In genomic region chr11:68378419-68378818, GRCm38 (mm10) we compare ENCODE assay signal across 14 mouse cellular contexts. TPM values are rescaled to one million over a fixed set of nuclear protein-coding genes. Genes with fewer than 3 reads are reported as not detected.
DNase-seq lines count a peak whose midpoint lies in the region; ATAC-seq and TF ChIP-seq lines count a peak whose summit lies in the region.
"Had no signal": no experiment of that assay in that cellular context is flagged by ENCODE, and none has a peak within 500 bp of the region (broad histone marks: within the 10 kb centered on the region; RNA-seq: fewer than 3 reads in every experiment).

No protein-coding gene starts in this region.

- peaks cover 5% of the 10 kb centered on the region for H3K4me1 ChIP-seq in intestine, embryonic 15.5 days (replicated peaks)
- no peaks in the 10 kb centered on the region for H3K4me1 ChIP-seq in intestine, postnatal 0 days (replicated peaks; ENCODE audit: control insufficient read depth, insufficient read depth, low read length)
- peaks cover 35% of the 10 kb centered on the region for H3K4me1 ChIP-seq in embryonic facial prominence, embryonic 13.5 days
- peaks cover 36% of the 10 kb centered on the region for H3K4me1 ChIP-seq in midbrain, embryonic 13.5 days (replicated peaks)
- peaks cover 7% of the 10 kb centered on the region for H3K4me1 ChIP-seq in stomach, embryonic 15.5 days

- no peak overlapping the region for H3K4me2 ChIP-seq in intestine, embryonic 15.5 days (replicated peaks)
- H3K4me2 ChIP-seq in intestine, postnatal 0 days (replicated peaks; ENCODE audit: low read depth) = no peak overlapping the region
- peak overlapping the region; percentile 33; the same call in 1 of the 2 replicates for H3K4me2 ChIP-seq in embryonic facial prominence, embryonic 13.5 days
- H3K4me2 ChIP-seq in midbrain, embryonic 13.5 days (replicated peaks) = peak overlapping the region; percentile 34
- no peak overlapping the region for H3K4me2 ChIP-seq in stomach, embryonic 15.5 days

- no peak overlapping the region for H3K4me3 ChIP-seq in intestine, embryonic 15.5 days (replicated peaks)
- no peak overlapping the region for H3K4me3 ChIP-seq in intestine, postnatal 0 days (ENCODE audit: low read depth, low read length)
- H3K4me3 ChIP-seq in embryonic facial prominence, embryonic 13.5 days = no peak overlapping the region
- no peak overlapping the region for H3K4me3 ChIP-seq in midbrain, embryonic 13.5 days (replicated peaks)
- no peak overlapping the region for H3K4me3 ChIP-seq in stomach, embryonic 15.5 days (replicated peaks)
- H3K4me3 ChIP-seq: limb, embryonic 13.5 days had no signal

- peak; percentile 39; the same call in 1 of the 2 replicates for ATAC-seq in intestine, embryonic 15.5 days
- ATAC-seq in intestine, postnatal 0 days = no peak
- no peak for ATAC-seq in embryonic facial prominence, embryonic 13.5 days (ENCODE audit: insufficient number of reproducible peaks, insufficient read depth, low FRiP score, low TSS enrichment, low read depth)
- ATAC-seq in midbrain, embryonic 13.5 days = peak; percentile 73; the same call in 1 of the 2 replicates
- ATAC-seq in stomach, embryonic 15.5 days (ENCODE audit: insufficient read depth, low FRiP score, low read depth) = no peak; the same call in 1 of the 2 replicates
- ATAC-seq: activated CD4-positive, CD25-positive, alpha-beta regulatory T cell, adult 4 months had no signal

- no peak overlapping the region for H3K9ac ChIP-seq in intestine, embryonic 15.5 days
- no peak overlapping the region for H3K9ac ChIP-seq in intestine, postnatal 0 days (ENCODE audit: low read depth, low read length)
- H3K9ac ChIP-seq in embryonic facial prominence, embryonic 13.5 days = no peak overlapping the region
- no peak overlapping the region for H3K9ac ChIP-seq in midbrain, embryonic 13.5 days (replicated peaks)
- H3K9ac ChIP-seq in stomach, embryonic 15.5 days = no peak overlapping the region
- H3K9ac ChIP-seq: limb, embryonic 13.5 days had no signal

- H3K9me3 ChIP-seq in intestine, embryonic 15.5 days = no peaks in the 10 kb centered on the region
- H3K9me3 ChIP-seq in intestine, postnatal 0 days (ENCODE audit: control insufficient read depth) = no peaks in the 10 kb centered on the region
- no peaks in the 10 kb centered on the region for H3K9me3 ChIP-seq in embryonic facial prominence, embryonic 13.5 days
- no peaks in the 10 kb centered on the region for H3K9me3 ChIP-seq in midbrain, embryonic 13.5 days
- H3K9me3 ChIP-seq in stomach, embryonic 15.5 days = no peaks in the 10 kb centered on the region
- H3K9me3 ChIP-seq: limb, embryonic 13.5 days had no signal

- H3K27me3 ChIP-seq in intestine, embryonic 15.5 days (replicated peaks) = peaks cover 5% of the 10 kb centered on the region
- no peaks in the 10 kb centered on the region; the same call in 1 of the 2 replicates for H3K27me3 ChIP-seq in intestine, postnatal 0 days (replicated peaks; ENCODE audit: control insufficient read depth, insufficient read depth, low read length)
- H3K27me3 ChIP-seq in embryonic facial prominence, embryonic 13.5 days = peaks cover 26% of the 10 kb centered on the region
- peaks cover 78% of the 10 kb centered on the region for H3K27me3 ChIP-seq in midbrain, embryonic 13.5 days
- peaks cover 6% of the 10 kb centered on the region; the same call in 1 of the 2 replicates for H3K27me3 ChIP-seq in stomach, embryonic 15.5 days (replicated peaks)

- no peak for DNase-seq in urinary bladder, adult 2 months (ENCODE audit: low spot score)
- DNase-seq in lung, postnatal 25 days (ENCODE audit: low spot score) = no peak
- DNase-seq: cerebellum, adult 11 months; heart, postnatal 14 days; kidney, adult 11 months; kidney, postnatal 4 days; layer of hippocampus, postnatal 36 days had no signal

- no peak overlapping the region for H3K27ac ChIP-seq in intestine, embryonic 15.5 days
- H3K27ac ChIP-seq in intestine, postnatal 0 days (ENCODE audit: low read depth, low read length) = no peak overlapping the region
- H3K27ac ChIP-seq in embryonic facial prominence, embryonic 13.5 days = peak overlapping the region; percentile 34; the same call in 1 of the 2 replicates
- H3K27ac ChIP-seq in midbrain, embryonic 13.5 days = peak overlapping the region; percentile 25; the same call in 1 of the 2 replicates
- H3K27ac ChIP-seq in stomach, embryonic 15.5 days = peak overlapping the region; percentile 78; the same call in 1 of the 2 replicates
- H3K27ac ChIP-seq: limb, embryonic 13.5 days had no signal

- WGBS in intestine, embryonic 15.5 days = 34% methylated on average over 5 of the region's 5 CpGs
- WGBS in intestine, postnatal 0 days = 45% methylated on average over 5 of the region's 5 CpGs
- WGBS in embryonic facial prominence, embryonic 13.5 days = 18% methylated on average over 5 of the region's 5 CpGs
- WGBS in midbrain, embryonic 13.5 days = 7% methylated on average over 5 of the region's 5 CpGs
- WGBS in stomach, embryonic 15.5 days = 28% methylated on average over 5 of the region's 5 CpGs

- no peaks in the 10 kb centered on the region for H3K36me3 ChIP-seq in intestine, embryonic 15.5 days
- no peaks in the 10 kb centered on the region for H3K36me3 ChIP-seq in intestine, postnatal 0 days (ENCODE audit: control insufficient read depth, insufficient read depth)
- no peaks in the 10 kb centered on the region for H3K36me3 ChIP-seq in embryonic facial prominence, embryonic 13.5 days
- no peaks in the 10 kb centered on the region for H3K36me3 ChIP-seq in midbrain, embryonic 13.5 days
- no peaks in the 10 kb centered on the region for H3K36me3 ChIP-seq in stomach, embryonic 15.5 days
- H3K36me3 ChIP-seq: limb, embryonic 13.5 days had no signal

- no peak for TF ChIP-seq CTCF in intestine, postnatal 0 days (IDR thresholded peaks at IDR 0.05; ENCODE audit: low read depth)

RNA-seq across cellular contexts. Expression of gene Ntn1, which starts 22.2 kb away (rescaled TPM):
- 9.1 and 9.4 TPM in 2 replicates for polyA plus RNA-seq in intestine, embryonic 15.5 days (2015; fragmentation: Nextera tagmentation; extraction: Ambion mirVana)
- polyA plus RNA-seq in intestine, postnatal 0 days (2015; fragmentation: Nextera tagmentation; extraction: Ambion mirVana) = 8.7 and 8.8 TPM in 2 replicates
- polyA plus RNA-seq in embryonic facial prominence, embryonic 13.5 days (2015; fragmentation: Nextera tagmentation; extraction: Ambion mirVana) = 7.1 and 9.4 TPM in 2 replicates
- polyA plus RNA-seq in midbrain, embryonic 13.5 days (2015; fragmentation: Nextera tagmentation; extraction: Ambion mirVana) = 17.3 and 31.0 TPM in 2 replicates
- 16.1 and 18.7 TPM in 2 replicates for polyA plus RNA-seq in stomach, embryonic 15.5 days (2015; fragmentation: Nextera tagmentation; extraction: Ambion mirVana)
- polyA plus RNA-seq in urinary bladder, adult 2 months (2012; rRNA removed) = 17.7 and 25.2 TPM in 2 replicates

RNA-seq across cellular contexts. Expression of gene Pik3r5, which starts 53.5 kb away (rescaled TPM):
- 0.49 and 0.56 TPM in 2 replicates for polyA plus RNA-seq in intestine, embryonic 15.5 days (2015; fragmentation: Nextera tagmentation; extraction: Ambion mirVana)
- 0.22 and 0.35 TPM in 2 replicates for polyA plus RNA-seq in intestine, postnatal 0 days (2015; fragmentation: Nextera tagmentation; extraction: Ambion mirVana)
- polyA plus RNA-seq in embryonic facial prominence, embryonic 13.5 days (2015; fragmentation: Nextera tagmentation; extraction: Ambion mirVana) = 0.67 and 0.79 TPM in 2 replicates
- polyA plus RNA-seq in midbrain, embryonic 13.5 days (2015; fragmentation: Nextera tagmentation; extraction: Ambion mirVana) = 0.24 and 0.50 TPM in 2 replicates
- polyA plus RNA-seq in stomach, embryonic 15.5 days (2015; fragmentation: Nextera tagmentation; extraction: Ambion mirVana) = 0.54 and 0.76 TPM in 2 replicates
- polyA plus RNA-seq in urinary bladder, adult 2 months (2012; rRNA removed) = 1.5 and 2.5 TPM in 2 replicates

Comparison
In these comparisons a context has a peak if more than half of its experiments do, and no peak if none do; other contexts are left out.
1. ATAC-seq: peak in intestine, embryonic 15.5 days (single experiment) and midbrain, embryonic 13.5 days (single experiment); none in intestine, postnatal 0 days (single experiment), embryonic facial prominence, embryonic 13.5 days (single experiment) and stomach, embryonic 15.5 days (single experiment).
2. H3K27ac ChIP-seq: peak in embryonic facial prominence, embryonic 13.5 days (single experiment), midbrain, embryonic 13.5 days (single experiment) and stomach, embryonic 15.5 days (single experiment); none in intestine, embryonic 15.5 days (single experiment) and intestine, postnatal 0 days (single experiment).
3. H3K4me2 ChIP-seq: peak in embryonic facial prominence, embryonic 13.5 days (single experiment) and midbrain, embryonic 13.5 days (single experiment); none in intestine, embryonic 15.5 days (single experiment), intestine, postnatal 0 days (single experiment) and stomach, embryonic 15.5 days (single experiment).